Mouse (Mus musculus) spleen, adult 2 months (tissue): Measurements from ENCODE around the gene Chst15.

ENCODE experiments used
- CTCF ChIP-seq: fragments of 200-500 bp; IDR thresholded peaks from 2 replicates; pipeline ENCODE4 v1.5.1; 2011; ENCODE audit warnings: mild to moderate bottlenecking, inconsistent platforms; ENCODE audit not compliant: insufficient read depth, insufficient read length, insufficient replicate concordance; ENCODE audit errors: extremely low read depth
- POLR2A ChIP-seq: fragments of 200-500 bp; IDR thresholded peaks from 2 replicates; pipeline ENCODE4 v1.6.1; 2011; ENCODE audit warnings: low read depth, low read length, inconsistent platforms

DNA sequence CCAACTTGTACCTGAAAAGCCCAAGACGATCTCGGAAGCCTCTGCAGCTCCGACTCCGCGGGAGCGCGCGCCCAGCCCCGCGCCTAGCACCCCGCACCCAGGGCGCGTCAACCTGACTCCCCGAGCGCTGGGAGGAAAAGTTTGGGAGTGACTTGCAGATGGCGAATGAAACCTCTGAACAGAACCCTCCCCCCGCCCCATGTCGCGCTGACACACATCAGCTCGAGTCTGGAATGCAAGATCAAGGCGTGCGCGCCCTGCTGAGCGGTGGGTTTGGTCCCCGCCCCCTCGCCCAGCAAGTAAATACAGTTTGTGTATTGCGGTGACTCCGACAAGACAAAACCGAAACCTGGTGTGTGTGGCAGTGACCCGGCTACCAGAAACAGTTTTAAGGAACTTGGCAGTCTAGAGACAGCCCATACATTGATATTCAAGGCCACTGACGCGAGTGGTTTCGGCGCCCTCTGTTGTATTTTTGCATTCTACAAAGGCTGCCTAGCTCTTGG, at the start of gene Chst15:
- TF ChIP-seq CTCF = no peak
- no peak; the same call in 1 of the 2 replicates for TF ChIP-seq POLR2A
